Mouse (Mus musculus) small intestine, adult 2 months (tissue): ENCODE data around the gene Cldn3. TPM values are rescaled to one million over a fixed set of nuclear protein-coding genes. Genes with fewer than 3 reads are reported as not detected.

Experiments
- H3K27ac ChIP-seq: fragments of 200-500 bp; 2 replicates; pipeline ENCODE4 v1.5.1; 2012; ENCODE audit warnings: low read depth, low read length, control low read depth, inconsistent platforms; ENCODE audit not compliant: insufficient read depth
- H3K27me3 ChIP-seq: fragments of 200-500 bp; 2 replicates; pipeline ENCODE4 v1.6.1; 2012; ENCODE audit warnings: mild to moderate bottlenecking, moderate library complexity, low read length, inconsistent platforms; ENCODE audit not compliant: control insufficient read depth, insufficient read depth
- H3K36me3 ChIP-seq: fragments of 200-500 bp; 2 replicates; pipeline ENCODE4 v1.6.1; 2012; ENCODE audit warnings: mild to moderate bottlenecking, low read length, control low read depth, inconsistent platforms; ENCODE audit not compliant: control insufficient read depth, insufficient read depth
- H3K4me1 ChIP-seq: fragments of 200-500 bp; 2 replicates; pipeline ENCODE4 v1.6.1; 2012; ENCODE audit warnings: low read length, inconsistent platforms, mixed read lengths; ENCODE audit not compliant: control insufficient read depth, insufficient read depth, insufficient read length
- H3K4me3 ChIP-seq: fragments of 200-500 bp; 2 replicates; pipeline ENCODE4 v1.5.1; 2012; ENCODE audit warnings: low read depth, mild to moderate bottlenecking, control low read depth, inconsistent platforms, low read length, moderate library complexity
- CTCF ChIP-seq: fragments of 200-500 bp; IDR thresholded peaks from 2 replicates; pipeline ENCODE4 v1.5.1; 2012; ENCODE audit warnings: low read depth, mild to moderate bottlenecking, control low read depth, inconsistent platforms, low read length, moderate library complexity, mixed read lengths; ENCODE audit not compliant: insufficient replicate concordance, insufficient read length; ENCODE audit errors: extremely low read depth
- POLR2A ChIP-seq: fragments of 200-500 bp; IDR thresholded peaks from 2 replicates; pipeline ENCODE4 v1.6.1; 2012; ENCODE audit warnings: low read depth, mild to moderate bottlenecking, control low read depth, inconsistent platforms, low read length, moderate library complexity
- WGBS: fragments of 180-500 bp; shearing (Covaris S2); methylation state at CpG from one replicate; pipeline ENCODE4 v1.1.7; 2018; 5-methylcytosine and 5-hydroxymethylcytosine counted together
- polyA plus RNA-seq: library from polyadenylated mRNA; depleted of rRNA; stranded (reverse); fragments of >200 nt; gene quantifications from 2 replicates; pipeline ENCODE4 v1.2.3, GENCODE M21; 2012

Gene Cldn3
- polyA plus RNA-seq, 1 experiment: 2,448 TPM

DNA sequence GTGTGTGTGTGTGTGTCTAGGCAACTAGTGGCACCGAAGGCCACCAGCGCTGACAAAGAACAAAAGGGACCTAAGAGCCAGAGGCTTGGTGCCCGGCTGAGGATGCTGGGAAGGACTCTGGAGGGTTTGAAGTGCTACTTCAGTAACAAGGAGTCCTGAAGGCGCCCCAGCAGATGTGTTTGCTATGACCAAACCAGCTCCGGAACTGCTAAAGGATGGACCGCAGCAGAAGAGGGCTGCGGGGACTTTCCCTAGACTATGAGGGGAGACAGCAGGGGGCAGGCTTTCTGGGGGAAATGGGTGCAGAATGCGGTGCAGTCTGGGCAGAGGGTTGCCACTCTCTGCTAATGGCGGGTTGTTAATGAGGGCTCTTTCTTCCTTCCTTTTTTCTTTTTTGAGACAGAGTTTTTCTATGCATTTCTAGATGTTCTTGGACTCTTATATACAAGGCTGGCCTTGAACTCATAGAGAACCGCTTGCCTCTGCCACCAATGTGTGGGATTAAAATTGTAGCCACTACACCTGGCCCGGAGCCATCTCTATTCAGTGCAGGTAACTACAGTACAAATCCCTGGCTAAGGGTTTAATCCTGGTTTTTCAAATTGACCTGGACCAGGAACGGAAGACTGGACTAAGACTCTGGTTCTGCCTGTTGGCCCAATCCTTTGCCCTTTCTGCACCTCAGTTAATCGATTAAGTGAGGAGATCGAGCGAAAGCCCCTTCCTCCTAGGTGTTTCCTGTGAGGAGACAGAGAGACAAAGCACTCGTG is 22.0 kb downstream of the Cldn3 start:
- peaks cover 20% of the 10 kb centered on the region for H3K4me1 ChIP-seq
- peak overlapping the region; percentile 65 for H3K4me3 ChIP-seq
- TF ChIP-seq POLR2A: no peak
- TF ChIP-seq CTCF: no peak
- H3K36me3 ChIP-seq: peaks cover 7% of the 10 kb centered on the region
- no peaks in the 10 kb centered on the region for H3K27me3 ChIP-seq
- H3K27ac ChIP-seq: peak overlapping the region; percentile 94
- WGBS: 37% methylated on average over 16 of the region's 16 CpGs

DNA sequence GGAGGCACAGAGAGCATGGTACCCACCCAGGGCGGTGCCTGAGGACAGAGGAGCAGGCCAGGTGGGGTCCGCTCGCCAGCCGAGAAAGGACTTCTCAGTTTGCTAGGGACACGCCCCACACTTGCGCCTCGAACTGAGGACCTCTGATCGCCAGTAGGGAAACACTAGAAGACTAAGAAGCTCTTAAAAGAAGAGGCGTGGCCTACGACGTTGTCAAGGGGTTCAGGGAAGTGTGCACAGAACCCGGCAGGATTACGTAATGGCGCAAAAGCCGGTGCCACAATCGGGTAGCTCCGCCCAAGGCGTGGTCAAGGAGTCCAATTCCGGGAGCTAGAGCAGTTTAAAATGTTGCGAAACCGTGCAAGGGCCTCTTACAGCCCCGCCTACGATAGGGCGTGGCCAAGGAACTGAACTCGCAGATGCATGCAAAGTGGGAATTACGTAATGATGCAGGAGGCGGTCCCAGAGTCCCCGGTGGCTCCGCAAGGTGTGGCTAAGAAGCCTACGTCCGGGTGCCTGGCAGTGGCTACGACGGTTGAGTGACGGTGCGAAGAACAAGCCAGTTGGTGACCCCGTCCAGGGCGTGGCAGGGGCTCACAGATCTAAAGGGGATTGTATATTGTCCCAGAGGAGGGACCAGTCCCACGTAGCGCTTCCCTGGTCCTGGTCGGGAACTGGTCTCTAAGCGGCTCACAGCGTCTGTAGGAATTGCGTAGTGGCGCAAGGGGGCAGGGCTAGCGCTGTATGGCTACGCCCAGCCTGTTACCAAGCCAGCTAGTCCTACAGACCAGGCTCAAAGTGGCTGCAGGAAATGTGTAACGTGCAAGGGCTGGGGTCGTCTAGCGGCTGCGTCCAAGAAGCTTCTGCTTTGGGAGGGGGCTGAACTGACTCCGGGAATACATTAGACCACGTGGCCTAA is 22.9 kb downstream of the Cldn3 start, which contains the start of gene Abhd11:
TSS of gene Abhd11 (plus strand) at position 482 of the 919 bp plus-strand sequence.
- under 1% methylated on average over 52 of the region's 52 CpGs for WGBS
- Histone ChIP-seq H3K4me3 (peak within 1 kb of the TSS; percentile 69), H3K36me3 (peaks cover 7% of the 10 kb centered on the region), H3K27ac (peak within 1 kb of the TSS; percentile 100), H3K4me1 (peaks cover 20% of the 10 kb centered on the region), H3K27me3 (no peaks in the 10 kb centered on the region)
- TF ChIP-seq CTCF (no peak; the same call in 1 of the 2 replicates), POLR2A (peak; percentile 64)

- peaks cover 7% of the 10 kb centered on the region for H3K36me3 ChIP-seq
- TF ChIP-seq POLR2A (no peak; the same call in 1 of the 2 replicates), CTCF (no peak)
- H3K27me3 ChIP-seq: no peaks in the 10 kb centered on the region
- peak overlapping the region; percentile 100 for H3K27ac ChIP-seq
- peaks cover 20% of the 10 kb centered on the region for H3K4me1 ChIP-seq
- H3K4me3 ChIP-seq: peak overlapping the region; percentile 69
- WGBS: under 1% methylated on average over 37 of the region's 37 CpGs
Observed at GRCm38 (mm10) chr5:135009590-135010319, 23.7 kb downstream of the Cldn3 start.

- peaks cover 7% of the 10 kb centered on the region for H3K36me3 ChIP-seq
- TF ChIP-seq CTCF: no peak
- TF ChIP-seq POLR2A: no peak
Observed at GRCm38 (mm10) chr5:135010320-135010709, 24.3 kb downstream of the Cldn3 start.

GRCm38 (mm10) chr5:135010841-135011743 is 25.1 kb downstream of the Cldn3 start:
- H3K27me3 ChIP-seq: no peaks in the 10 kb centered on the region
- peaks cover 7% of the 10 kb centered on the region for H3K36me3 ChIP-seq
- 61% methylated on average over 25 of the region's 25 CpGs for WGBS
- H3K4me3 ChIP-seq: peak overlapping the region; percentile 69
- H3K27ac ChIP-seq: peak overlapping the region; percentile 100
- TF ChIP-seq CTCF: no peak
- no peak for TF ChIP-seq POLR2A
- peaks cover 20% of the 10 kb centered on the region for H3K4me1 ChIP-seq

More at GRCm38 (mm10) chr5:135010320-135010709, 24.3 kb downstream of the Cldn3 start:
- Histone ChIP-seq H3K27ac (peak overlapping the region; percentile 100), H3K4me3 (peak overlapping the region; percentile 69), H3K4me1 (peaks cover 20% of the 10 kb centered on the region), H3K27me3 (no peaks in the 10 kb centered on the region)
- 16% methylated on average over 7 of the region's 7 CpGs for WGBS
